In the genomic region with DNA sequence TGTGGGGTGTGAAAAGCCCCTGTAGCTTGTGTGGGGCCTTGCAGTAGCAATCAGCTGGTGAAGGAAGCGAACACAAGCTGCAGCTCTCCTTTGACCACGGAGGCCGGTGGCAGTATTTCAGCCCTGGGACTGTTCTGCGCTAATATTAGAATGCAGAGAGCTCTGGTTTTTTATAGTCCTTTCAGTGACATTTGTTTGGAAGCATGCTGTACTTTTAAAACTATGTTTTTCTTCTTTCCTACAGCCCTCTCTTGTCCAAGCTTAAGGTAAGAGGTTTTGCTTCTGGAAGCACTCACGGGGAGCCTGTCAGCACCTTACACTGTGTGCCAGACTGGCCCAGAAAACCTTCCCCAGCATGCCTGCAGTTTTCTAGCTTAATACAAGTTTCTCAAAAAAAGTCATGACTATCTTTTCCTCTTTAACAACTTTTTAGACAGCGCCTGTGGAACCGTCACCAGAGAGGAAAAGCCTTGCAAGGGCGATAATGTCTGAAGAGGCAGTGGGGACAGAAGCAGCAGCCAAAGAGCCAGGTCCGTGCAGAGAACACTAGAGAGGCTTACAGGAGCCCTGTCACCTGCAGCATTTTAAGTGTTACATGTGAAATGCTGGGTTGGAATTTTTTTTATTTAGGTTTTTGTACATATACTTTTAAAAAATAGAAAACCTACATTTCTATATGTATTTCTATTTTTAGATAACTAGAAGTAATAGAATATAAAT, we compare ENCODE assay signal across 1 mouse cellular context.
TF ChIP-seq lines count a peak whose summit lies in the region.

No protein-coding gene starts in this region.

TF ChIP-seq in myocyte, 11 proteins besides CTCF, POLR2A, EP300 and RAD21 (continued from another document):
- TF ChIP-seq CEBPB (IDR thresholded peaks at IDR 0.05; ENCODE audit: insufficient read depth, poor library complexity, severe bottlenecking) (no peak), POLR2AphosphoS2 (IDR thresholded peaks at IDR 0.05; ENCODE audit: insufficient read length, low read depth) (no peak), TCF12 (IDR thresholded peaks at IDR 0.05; ENCODE audit: insufficient read depth, poor library complexity, severe bottlenecking) (no peak), USF1 (IDR thresholded peaks at IDR 0.05; ENCODE audit: low read depth) (no peak), MYOG (IDR thresholded peaks at IDR 0.05; ENCODE audit: control insufficient read depth in 1 of 3, insufficient read depth in 1 of 3, insufficient read length in 2 of 3, low read depth in 2 of 3) (no peak), TCF3 (IDR thresholded peaks at IDR 0.05; ENCODE audit: insufficient read length, low read depth) (no peak), SRF (IDR thresholded peaks at IDR 0.05; ENCODE audit: control insufficient read depth, insufficient read length, low read depth) (no peak)
